Mouse (Mus musculus) spleen, adult 2 months (tissue): ENCODE measurements around the gene Fxyd1. TPM values are rescaled to one million over a fixed set of nuclear protein-coding genes. Genes with fewer than 3 reads are reported as not detected.

Source experiments
- DNase-seq, 2 experiments: peaks; one replicate each; pipeline versions ENCODE4 v3.0.0 to v3.0.0-alpha.2; 2012 to 2021; ENCODE audit warnings: low spot score in 2 of 2, low read depth in 1 of 2
- H3K27ac ChIP-seq: fragments of 200-500 bp; 2 replicates; pipeline ENCODE4 v1.5.1; 2012; ENCODE audit warnings: low read length, inconsistent platforms; ENCODE audit not compliant: insufficient read depth
- H3K27me3 ChIP-seq: fragments of 200-500 bp; 2 replicates; pipeline ENCODE4 v1.6.1; 2012; ENCODE audit warnings: mild to moderate bottlenecking, moderate library complexity, low read length, inconsistent platforms; ENCODE audit not compliant: control insufficient read depth, insufficient read depth
- H3K36me3 ChIP-seq: fragments of 200-500 bp; 2 replicates; pipeline ENCODE4 v1.6.1; 2012; ENCODE audit warnings: mild to moderate bottlenecking, low read length, inconsistent platforms; ENCODE audit not compliant: control insufficient read depth, insufficient read depth
- H3K4me1 ChIP-seq: fragments of 200-500 bp; 2 replicates; pipeline ENCODE4 v1.6.1; 2011; ENCODE audit warnings: inconsistent platforms; ENCODE audit not compliant: control insufficient read depth, insufficient read depth, insufficient read length
- H3K4me3 ChIP-seq: fragments of 200-500 bp; 2 replicates; pipeline ENCODE4 v1.5.1; 2011; ENCODE audit warnings: mild to moderate bottlenecking, inconsistent platforms; ENCODE audit not compliant: insufficient read depth, insufficient read length; ENCODE audit errors: extremely low read depth
- CTCF ChIP-seq: fragments of 200-500 bp; IDR thresholded peaks from 2 replicates; pipeline ENCODE4 v1.5.1; 2011; ENCODE audit warnings: mild to moderate bottlenecking, inconsistent platforms; ENCODE audit not compliant: insufficient read depth, insufficient read length, insufficient replicate concordance; ENCODE audit errors: extremely low read depth
- POLR2A ChIP-seq: fragments of 200-500 bp; IDR thresholded peaks from 2 replicates; pipeline ENCODE4 v1.6.1; 2011; ENCODE audit warnings: low read depth, low read length, inconsistent platforms
- WGBS: fragments of 180-500 bp; shearing (Covaris S2); methylation state at CpG from one replicate; pipeline ENCODE4 v1.1.7; 2018; 5-methylcytosine and 5-hydroxymethylcytosine counted together
- polyA plus RNA-seq: library from polyadenylated mRNA; depleted of rRNA; stranded (reverse); fragments of >200 nt; gene quantifications from 2 replicates; pipeline ENCODE4 v1.2.3, GENCODE M21; 2012

Fxyd1 gene
- polyA plus RNA-seq, 1 experiment: 60.6 TPM

- peaks cover 18% of the 10 kb centered on the region for H3K27me3 ChIP-seq
- no peak for TF ChIP-seq CTCF
- no peak for TF ChIP-seq POLR2A
- no peak overlapping the region for H3K4me3 ChIP-seq
- no peaks in the 10 kb centered on the region for H3K36me3 ChIP-seq
- no peak overlapping the region for H3K27ac ChIP-seq
- 6% methylated on average over 11 of the region's 15 CpGs for WGBS
- no peak for DNase-seq
- peaks cover 4% of the 10 kb centered on the region; the same call in 1 of the 2 replicates for H3K4me1 ChIP-seq
These were observed 7.1 kb downstream of the Fxyd1 start for GRCm38 (mm10) chr7:31049846-31050281.

- H3K27ac ChIP-seq: no peak overlapping the region
- no peak for DNase-seq
- H3K4me3 ChIP-seq: no peak overlapping the region
- no peaks in the 10 kb centered on the region for H3K36me3 ChIP-seq
- TF ChIP-seq POLR2A (no peak), CTCF (no peak)
- WGBS: 17% methylated on average over 5 of the region's 5 CpGs
- H3K27me3 ChIP-seq: peaks cover 18% of the 10 kb centered on the region
- peaks cover 4% of the 10 kb centered on the region; the same call in 1 of the 2 replicates for H3K4me1 ChIP-seq
These were observed 7.7 kb downstream of the Fxyd1 start for GRCm38 (mm10) chr7:31049135-31049845.

GRCm38 (mm10) chr7:31042431-31042910 is 14.5 kb downstream of the Fxyd1 start, which contains the start of gene Fxyd5:
Fxyd5 (minus strand) TSS chr7:31042481.
- TF ChIP-seq POLR2A (no peak), CTCF (no peak)
- WGBS: 56% methylated on average over 10 of the region's 10 CpGs
- peak within 1 kb of the TSS; percentile 68 for H3K4me3 ChIP-seq
- peaks cover 16% of the 10 kb centered on the region for H3K4me1 ChIP-seq
- no peak for DNase-seq
- peaks cover 2% of the 10 kb centered on the region; the same call in 1 of the 2 replicates for H3K36me3 ChIP-seq
- H3K27me3 ChIP-seq: no peaks in the 10 kb centered on the region
- H3K27ac ChIP-seq: peak within 1 kb of the TSS; percentile 83

- WGBS: under 1% methylated on average over 28 of the region's 28 CpGs
- DNase-seq: peak in 1 of 2 experiments; percentile 73
- H3K27me3 ChIP-seq: no peaks in the 10 kb centered on the region
- no peak; the same call in 1 of the 2 replicates for TF ChIP-seq POLR2A
- no peak for TF ChIP-seq CTCF
- peaks cover 2% of the 10 kb centered on the region; the same call in 1 of the 2 replicates for H3K36me3 ChIP-seq
- H3K27ac ChIP-seq: peak overlapping the region; percentile 83
- peak overlapping the region; percentile 68 for H3K4me3 ChIP-seq
- H3K4me1 ChIP-seq: peaks cover 16% of the 10 kb centered on the region
These were observed 15.2 kb downstream of the Fxyd1 start for GRCm38 (mm10) chr7:31041662-31042315.

- H3K36me3 ChIP-seq: peaks cover 5% of the 10 kb centered on the region; the same call in 1 of the 2 replicates
- WGBS: 13% methylated on average over 8 of the region's 8 CpGs
- DNase-seq: no peak
- peak overlapping the region; percentile 68 for H3K4me3 ChIP-seq
- TF ChIP-seq POLR2A (no peak), CTCF (no peak)
- H3K27me3 ChIP-seq: no peaks in the 10 kb centered on the region
- H3K27ac ChIP-seq: peak overlapping the region; percentile 83
- peaks cover 16% of the 10 kb centered on the region for H3K4me1 ChIP-seq
These were observed 16.0 kb downstream of the Fxyd1 start for GRCm38 (mm10) chr7:31041023-31041407.

GRCm38 (mm10) chr7:31040281-31041022 is 16.5 kb downstream of the Fxyd1 start:
- H3K36me3 ChIP-seq: peaks cover 5% of the 10 kb centered on the region; the same call in 1 of the 2 replicates
- H3K4me3 ChIP-seq: peak overlapping the region; percentile 68
- H3K27me3 ChIP-seq: no peaks in the 10 kb centered on the region
- TF ChIP-seq CTCF (no peak), POLR2A (no peak)
- peak overlapping the region; percentile 83 for H3K27ac ChIP-seq
- DNase-seq: no peak
- WGBS: 40% methylated on average over 11 of the region's 12 CpGs
- peaks cover 17% of the 10 kb centered on the region for H3K4me1 ChIP-seq
